In the genomic region with DNA sequence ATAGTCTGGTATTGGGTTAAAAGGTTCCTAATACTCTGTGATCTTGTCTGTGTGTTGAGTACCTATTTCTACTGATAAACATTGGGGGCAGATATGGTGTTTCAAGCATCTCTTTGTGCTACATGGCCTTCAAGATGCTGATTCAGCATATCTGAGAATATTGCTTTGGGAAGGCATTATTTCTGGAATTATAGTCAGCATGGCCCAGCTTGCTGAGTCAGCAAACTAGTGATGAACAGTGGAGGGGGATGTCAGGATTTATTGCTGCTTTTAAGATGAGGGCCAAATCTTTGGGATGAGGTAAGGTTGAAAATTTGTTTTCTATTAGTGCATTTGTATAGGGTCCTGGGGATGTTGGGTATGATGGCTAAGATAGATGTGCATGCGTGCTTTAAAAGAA, we compare ENCODE assay signal across 33 mouse cellular contexts.
"Had no signal": no experiment of that assay in that cellular context is flagged by ENCODE, and none has a peak within 500 bp of the region (broad histone marks: within the 10 kb centered on the region; RNA-seq: fewer than 3 reads in every experiment).

No protein-coding gene starts in this region.

- H3K9ac ChIP-seq: heart, embryonic 12.5 days; heart, embryonic 13.5 days; heart, embryonic 15.5 days; hindbrain, embryonic 13.5 days; hindbrain, embryonic 14.5 days; hindbrain, embryonic 15.5 days; intestine, embryonic 15.5 days; kidney, embryonic 15.5 days had no signal

- H3K4me2 ChIP-seq: heart, embryonic 12.5 days; heart, embryonic 13.5 days; heart, embryonic 15.5 days; hindbrain, embryonic 13.5 days; hindbrain, embryonic 14.5 days; hindbrain, embryonic 15.5 days; intestine, embryonic 15.5 days; kidney, embryonic 15.5 days had no signal

- H3K4me1 ChIP-seq: heart, embryonic 12.5 days; heart, embryonic 13.5 days; heart, embryonic 15.5 days; hindbrain, embryonic 10.5 days; hindbrain, embryonic 13.5 days; hindbrain, embryonic 15.5 days; intestine, embryonic 15.5 days; kidney, embryonic 15.5 days had no signal

- H3K9me3 ChIP-seq: heart, embryonic 12.5 days; heart, embryonic 13.5 days; heart, embryonic 15.5 days; hindbrain, embryonic 10.5 days; hindbrain, embryonic 13.5 days; hindbrain, embryonic 15.5 days; intestine, embryonic 15.5 days; kidney, embryonic 15.5 days had no signal

- DNase-seq: heart, postnatal 10 days; heart, postnatal 14 days; heart, postnatal 36 days; heart, postnatal 4 days; kidney, adult 11 months; kidney, adult 18-20 months; kidney, adult 2 months; kidney, adult 8-10 months; kidney, adult 9 months; kidney, postnatal 10 days; kidney, postnatal 14 days; kidney, postnatal 25 days; kidney, postnatal 36 days; kidney, postnatal 4 days; layer of hippocampus, adult 9-11 months; layer of hippocampus, postnatal 36 days had no signal

- H3K27ac ChIP-seq: heart, embryonic 13.5 days; heart, embryonic 15.5 days; hindbrain, embryonic 10.5 days; hindbrain, embryonic 13.5 days; hindbrain, embryonic 14.5 days; hindbrain, embryonic 15.5 days; hindbrain, postnatal 0 days; intestine, embryonic 15.5 days; kidney, embryonic 15.5 days; kidney, postnatal 0 days; layer of hippocampus, adult 2 months; left cerebral cortex, adult 2 months had no signal

- H3K27me3 ChIP-seq: heart, embryonic 12.5 days; heart, embryonic 13.5 days; heart, embryonic 15.5 days; hindbrain, embryonic 13.5 days; hindbrain, embryonic 15.5 days; intestine, embryonic 15.5 days; kidney, embryonic 15.5 days had no signal

- H3K4me3 ChIP-seq: heart, embryonic 12.5 days; heart, embryonic 13.5 days; heart, embryonic 15.5 days; hindbrain, embryonic 10.5 days; hindbrain, embryonic 13.5 days; hindbrain, embryonic 15.5 days; intestine, embryonic 15.5 days; kidney, embryonic 15.5 days; layer of hippocampus, adult 2 months; left cerebral cortex, adult 2 months had no signal

- ATAC-seq: hindbrain, embryonic 16.5 days; hindbrain, postnatal 0 days; inflammation-experienced regulatory T-cells, adult 6 months; intestine, embryonic 15.5 days; intestine, embryonic 16.5 days; intestine, postnatal 0 days had no signal

- H3K36me3 ChIP-seq: heart, embryonic 12.5 days; heart, embryonic 13.5 days; heart, embryonic 15.5 days; hindbrain, embryonic 10.5 days; hindbrain, embryonic 13.5 days; hindbrain, embryonic 15.5 days; intestine, embryonic 15.5 days; kidney, embryonic 15.5 days had no signal
